Mouse (Mus musculus) lung, adult 2 months (tissue): ENCODE measurements around the gene Taf6.

Experiments used
- CTCF ChIP-seq: fragments of 200-500 bp; IDR thresholded peaks from 2 replicates; pipeline ENCODE4 v1.5.1; 2011; ENCODE audit warnings: mild to moderate bottlenecking, low read length, control low read depth; ENCODE audit not compliant: insufficient read depth
- POLR2A ChIP-seq: fragments of 200-500 bp; IDR thresholded peaks from 2 replicates; pipeline ENCODE4 v1.6.1; 2011; ENCODE audit warnings: low read depth, mild to moderate bottlenecking, control low read depth, low read length, borderline replicate concordance; ENCODE audit errors: extremely low read depth

DNA sequence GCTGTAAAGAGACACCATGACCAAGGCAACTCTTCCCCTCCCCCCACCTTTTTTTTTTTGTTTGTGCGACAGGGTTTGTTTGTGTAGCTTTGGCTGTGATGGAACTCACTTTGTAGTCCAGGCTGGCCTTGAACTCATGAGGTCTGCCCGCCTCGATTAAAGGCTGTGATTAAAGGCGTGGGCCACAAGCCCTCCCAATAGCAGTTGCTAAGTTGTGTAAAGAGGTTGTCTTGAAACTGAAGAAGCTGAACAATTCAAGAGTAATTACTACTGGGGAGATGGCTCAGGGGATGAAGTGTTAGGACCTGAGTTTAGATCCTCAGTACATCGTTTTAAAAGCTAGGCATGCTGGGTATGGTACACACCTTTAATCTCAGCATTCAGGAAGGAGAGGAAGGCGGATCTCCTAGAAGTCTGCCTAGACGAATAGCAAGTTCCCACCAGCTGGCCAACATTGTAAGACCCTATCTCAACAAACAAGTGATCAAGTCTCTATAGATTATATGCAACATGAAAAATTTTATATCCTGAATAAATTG is 27.0 kb downstream of the Taf6 start:
- TF ChIP-seq POLR2A (no peak), CTCF (no peak)
